Comparison of ENCODE assay signal across 8 mouse cellular contexts in genomic region chr9:106891829-106892551, GRCm38 (mm10). TPM values are rescaled to one million over a fixed set of nuclear protein-coding genes. Genes with fewer than 3 reads are reported as not detected.
DNase-seq lines count a peak whose midpoint lies in the region; ATAC-seq lines count a peak whose summit lies in the region.

TSS of gene Manf (minus strand) at chr9:106891979.

- DNase-seq in adipocyte (ENCODE audit: low spot score) = peak; percentile 98
- DNase-seq in embryo, embryonic 10 days (ENCODE audit: low spot score) = peak; percentile 99
- peak; percentile 89 for DNase-seq in gastrocnemius, postnatal 10 days
- DNase-seq in induced T-regulatory cell, adult 2 months (ENCODE audit: low read depth) = peak; percentile 98
- peak; percentile 98 to 99 for DNase-seq in left cerebral cortex, adult 9 months (ENCODE audit: low spot score in 2 of 2)
- peak; percentile 95 for DNase-seq in right cerebral cortex, postnatal 14 days
- DNase-seq in urinary bladder, postnatal 36 days (ENCODE audit: low spot score in 2 of 2) = peak; percentile 92 to 98

- peak; percentile 79 for ATAC-seq in megakaryocyte progenitor cell, adult 5-6 weeks (replicated peaks; ENCODE audit: poor library complexity)

RNA-seq across cellular contexts. Expression of gene Manf, which starts in this region (rescaled TPM):
- total RNA-seq in gastrocnemius, postnatal 10 days (2021) = 10 to 100 TPM; 54.1 to 64.3 TPM
- total RNA-seq in megakaryocyte progenitor cell, adult 5-6 weeks (2015) = 619 and 658 TPM in 2 replicates
- 405 and 458 TPM in 2 replicates for total RNA-seq in megakaryocyte progenitor cell, adult 5-6 weeks (2017)

Comparison
In these comparisons a context has a peak if more than half of its experiments do, and no peak if none do; other contexts are left out.
1. Peak in every context shown above with its lines: DNase-seq and ATAC-seq.
2. RNA of gene Manf (total RNA-seq): 405 to 658 TPM in megakaryocyte progenitor cell, adult 5-6 weeks; 54.1 to 64.3 TPM in gastrocnemius, postnatal 10 days; every median in the first group is over 4 times any median in the second.